Mouse (Mus musculus): ENCODE results near the gene Spem2. TPM values are rescaled to one million over a fixed set of nuclear protein-coding genes. Genes with fewer than 3 reads are reported as not detected.

The Spem2 gene
- polyA plus RNA-seq, 1 experiment from 2014 or later, result not detected

DNA sequence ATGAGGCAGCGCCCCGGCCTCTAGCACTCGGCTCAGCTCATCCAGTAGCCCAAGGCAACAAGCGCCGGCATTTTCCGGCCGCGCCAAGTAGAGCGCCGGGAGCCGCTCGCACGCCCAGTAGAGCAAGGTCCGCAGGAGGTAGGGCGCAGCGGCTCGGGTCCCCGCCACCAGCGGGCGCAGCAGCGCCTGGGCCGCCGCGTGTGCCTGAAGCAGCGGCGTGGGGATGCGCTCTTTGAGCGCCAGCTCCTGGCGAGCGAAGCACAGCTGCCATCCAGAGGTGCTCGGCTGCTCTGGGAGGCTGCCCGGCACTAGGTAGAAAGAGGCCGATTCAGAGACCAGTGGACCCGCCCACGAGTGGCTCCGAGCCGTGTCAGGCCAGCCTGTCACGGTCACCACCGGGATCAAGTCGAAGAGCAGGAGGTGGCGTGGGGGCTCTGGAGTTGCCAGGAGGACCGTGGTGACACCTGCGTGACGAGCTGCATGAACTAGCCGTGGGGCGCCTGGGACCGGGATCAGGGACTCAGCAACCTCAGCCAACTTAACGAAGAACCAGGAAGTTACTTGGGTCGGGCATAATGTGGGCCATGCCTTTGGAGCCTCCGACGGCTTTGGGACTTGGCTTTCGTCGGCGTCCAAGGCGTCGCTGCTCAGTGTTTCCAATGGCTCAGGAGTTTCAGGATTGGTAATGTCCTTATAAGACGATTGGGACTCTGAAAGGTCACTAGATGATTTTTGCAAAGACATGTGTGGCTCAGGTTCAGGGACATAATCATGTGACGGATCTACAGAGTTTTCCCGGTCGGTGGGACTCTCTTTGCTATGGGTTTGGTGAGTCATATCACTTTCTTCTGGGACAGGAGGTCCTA, 14.2 kb downstream of the Spem2 start:
- Histone ChIP-seq H3K27me3 (replicated peaks) (peaks cover 23% of the 10 kb centered on the region), H3K4me1 (peaks cover 59% of the 10 kb centered on the region), H3K4me3 (peak overlapping the region; percentile 74), H3K27ac (peak overlapping the region; percentile 76), H3K4me2 (peak overlapping the region; percentile 86), H3K36me3 (replicated peaks) (no peaks in the 10 kb centered on the region), H3K9ac (peak overlapping the region; percentile 66), H3K9me3 (no peaks in the 10 kb centered on the region)
- 2% methylated on average over 60 of the region's 60 CpGs for WGBS
- ATAC-seq (replicated peaks), result peak; percentile 32

DNA sequence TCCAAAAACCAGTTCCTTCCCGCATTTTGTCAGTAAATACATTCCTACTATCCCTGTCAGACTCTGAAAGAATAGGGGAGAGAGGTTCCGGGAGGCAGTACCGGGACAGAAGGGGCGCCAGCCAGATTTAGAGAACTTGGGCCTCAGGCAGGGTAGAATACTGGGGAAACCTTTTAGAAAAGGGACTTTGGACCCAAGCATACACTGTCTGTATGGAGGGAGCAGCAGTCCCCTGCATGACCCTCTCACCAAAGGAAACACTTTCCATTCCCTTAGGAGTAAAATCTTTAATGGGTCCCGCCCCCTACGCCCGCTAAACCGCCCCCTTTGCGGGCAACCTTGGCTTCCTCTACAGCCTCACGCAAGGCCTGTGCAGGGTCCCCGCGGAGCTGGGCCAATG, 14.9 kb downstream of the Spem2 start:
- H3K4me3 ChIP-seq, result peak overlapping the region; percentile 74
- H3K27ac ChIP-seq, result peak overlapping the region; percentile 76
- H3K4me1 ChIP-seq, result peaks cover 59% of the 10 kb centered on the region
- H3K27me3 ChIP-seq (replicated peaks), result peaks cover 23% of the 10 kb centered on the region
- peak overlapping the region; percentile 66 for H3K9ac ChIP-seq
- no peak; the same call in 1 of the 2 replicates for ATAC-seq (replicated peaks)
- under 1% methylated on average over 12 of the region's 12 CpGs for WGBS
- no peaks in the 10 kb centered on the region for H3K9me3 ChIP-seq
- no peaks in the 10 kb centered on the region for H3K36me3 ChIP-seq (replicated peaks)
- peak overlapping the region; percentile 86 for H3K4me2 ChIP-seq

DNA sequence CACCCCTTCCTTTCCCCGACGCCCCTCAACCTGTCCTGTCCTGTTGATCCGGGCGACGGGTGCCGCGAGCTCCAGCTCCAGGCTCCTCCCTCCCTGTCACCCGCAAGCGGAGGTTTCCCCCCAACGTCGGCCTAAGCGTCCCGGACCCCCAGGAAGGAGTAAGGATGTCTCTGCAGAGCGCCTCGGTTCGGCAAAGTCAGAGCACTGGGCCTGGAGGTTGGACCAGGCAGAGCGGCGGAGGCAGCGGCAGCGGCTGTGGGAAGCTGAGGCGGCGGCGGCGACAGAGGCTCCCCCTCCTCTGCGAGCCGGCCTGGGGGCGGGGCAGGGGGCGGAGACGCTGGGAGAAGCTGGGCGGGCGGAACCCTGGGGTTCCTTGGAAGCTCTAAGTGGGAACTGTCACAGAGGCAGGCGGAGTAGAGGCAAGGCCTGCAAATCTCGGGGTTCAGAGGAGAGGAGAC, 15.6 kb downstream of the Spem2 start:
- peak; percentile 16; the same call in 1 of the 2 replicates for ATAC-seq (replicated peaks)

DNA sequence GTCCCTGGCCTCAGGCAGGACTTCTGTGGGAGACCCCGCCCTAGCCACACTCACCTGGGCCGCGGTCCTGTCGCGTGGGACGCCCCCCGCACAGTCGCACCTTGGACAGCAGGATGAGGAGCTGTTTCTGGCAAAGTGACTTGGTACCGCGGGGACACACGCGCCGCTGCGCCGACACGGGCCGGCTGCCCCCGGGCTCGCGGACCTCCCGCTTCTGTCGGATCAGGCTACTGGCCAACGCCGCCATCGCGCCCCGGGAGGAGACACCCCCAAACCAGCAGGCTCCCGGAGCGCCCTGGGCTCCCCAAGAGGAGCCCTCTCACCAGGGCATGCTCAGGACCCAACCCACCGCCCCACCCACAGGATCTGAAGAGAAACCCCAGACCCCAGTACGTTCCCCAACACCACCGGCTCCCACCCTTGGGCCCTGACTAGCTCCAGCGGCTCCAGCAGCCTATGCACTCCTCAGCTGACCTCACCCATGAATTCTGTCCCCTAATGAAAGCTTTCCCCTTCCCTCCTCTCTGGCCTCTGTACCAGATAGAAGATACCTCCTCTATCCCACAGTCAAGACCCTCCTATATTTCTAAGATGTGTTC, 16.8 kb downstream of the Spem2 start, which contains the start of gene Fgf11:
Gene Fgf11 (minus strand): TSS at position 479 of the 599 bp plus-strand sequence.
- H3K4me2 ChIP-seq, result peak within 1 kb of the TSS; percentile 86
- H3K9me3 ChIP-seq, result no peaks in the 10 kb centered on the region
- ATAC-seq (replicated peaks), result 0 out of 2 replicates have a peak, but pooled peaks have one; percentile 1
- H3K9ac ChIP-seq, result peak within 1 kb of the TSS; percentile 66
- peaks cover 19% of the 10 kb centered on the region for H3K27me3 ChIP-seq (replicated peaks)
- under 1% methylated on average over 32 of the region's 33 CpGs for WGBS
- H3K4me1 ChIP-seq, result peaks cover 59% of the 10 kb centered on the region
- H3K27ac ChIP-seq, result peak within 1 kb of the TSS; percentile 98
- H3K36me3 ChIP-seq (replicated peaks), result no peaks in the 10 kb centered on the region
- peak within 1 kb of the TSS; percentile 74 for H3K4me3 ChIP-seq

More for the DNA sequence above, 15.6 kb downstream of the Spem2 start:
- Histone ChIP-seq H3K36me3 (replicated peaks) (no peaks in the 10 kb centered on the region), H3K4me3 (peak overlapping the region; percentile 74), H3K4me1 (peaks cover 59% of the 10 kb centered on the region), H3K27ac (peak overlapping the region; percentile 76), H3K9ac (peak overlapping the region; percentile 66), H3K4me2 (peak overlapping the region; percentile 86), H3K27me3 (replicated peaks) (peaks cover 23% of the 10 kb centered on the region), H3K9me3 (no peaks in the 10 kb centered on the region)
- WGBS, result 0% methylated on average over 28 of the region's 33 CpGs

DNA sequence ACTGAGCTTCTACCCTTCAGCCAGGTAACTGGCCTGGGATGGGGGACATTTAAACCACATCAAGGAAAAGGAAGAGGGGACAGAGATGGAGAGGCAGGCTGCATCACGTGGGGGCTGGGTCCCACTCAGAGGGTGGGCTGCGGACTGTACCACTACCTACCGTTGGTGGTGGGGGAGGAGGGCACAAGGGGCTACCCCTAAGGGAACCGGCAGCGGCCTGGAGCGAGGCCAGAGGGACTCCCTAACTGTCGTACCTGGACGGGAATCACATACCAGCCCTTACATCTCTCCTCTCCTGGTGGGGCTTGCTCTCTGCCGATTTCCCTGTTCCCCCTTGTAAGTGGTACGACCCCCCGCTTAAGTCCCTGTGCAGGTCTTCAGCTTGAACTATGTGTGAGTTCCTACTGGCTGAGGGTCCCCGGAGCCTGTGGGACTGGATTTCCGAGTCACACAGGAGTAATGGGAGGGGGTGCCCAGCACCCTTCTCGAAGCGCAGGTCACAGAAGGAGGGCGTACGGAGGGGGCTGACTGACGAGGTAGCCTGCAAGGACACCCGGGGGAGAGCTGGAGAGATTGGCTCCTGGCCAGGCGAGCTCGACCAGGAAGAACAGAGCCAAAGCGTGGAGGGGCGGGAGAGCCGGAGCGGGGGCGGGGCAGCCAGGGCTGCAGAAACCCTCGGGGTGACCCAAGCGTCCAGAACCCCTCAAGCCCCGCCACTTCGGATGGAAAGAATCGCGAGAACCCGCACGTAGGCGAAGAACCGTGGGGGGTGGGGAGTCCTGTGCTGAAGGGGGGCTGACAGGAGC, 17.7 kb downstream of the Spem2 start:
- peak; percentile 78 for ATAC-seq (replicated peaks)
- peaks cover 64% of the 10 kb centered on the region for H3K4me1 ChIP-seq
- H3K4me3 ChIP-seq, result peak overlapping the region; percentile 74
- no peaks in the 10 kb centered on the region for H3K36me3 ChIP-seq (replicated peaks)
- H3K27ac ChIP-seq, result peak overlapping the region; percentile 98
- H3K27me3 ChIP-seq (replicated peaks), result peaks cover 19% of the 10 kb centered on the region
- peak overlapping the region; percentile 66 for H3K9ac ChIP-seq
- H3K4me2 ChIP-seq, result peak overlapping the region; percentile 86
- WGBS, result under 1% methylated on average over 36 of the region's 36 CpGs
- H3K9me3 ChIP-seq, result no peaks in the 10 kb centered on the region

DNA sequence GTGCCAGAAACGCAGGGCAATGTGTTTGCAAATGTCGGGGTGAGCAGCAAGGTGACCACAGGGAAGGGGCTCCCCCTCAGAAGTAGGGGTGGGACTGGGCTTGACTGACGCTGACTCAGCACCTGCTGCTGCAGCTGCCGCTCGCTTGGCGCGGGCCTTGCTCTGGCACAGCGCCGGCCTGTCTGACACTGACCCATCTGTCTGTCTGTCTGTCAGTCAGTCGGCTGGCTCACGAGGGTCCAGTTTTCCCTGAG, 18.2 kb downstream of the Spem2 start:
- H3K27me3 ChIP-seq (replicated peaks), result peaks cover 17% of the 10 kb centered on the region
- peak overlapping the region; percentile 74 for H3K4me3 ChIP-seq
- peak overlapping the region; percentile 66 for H3K9ac ChIP-seq
- WGBS, result 0% methylated on average over 11 of the region's 11 CpGs
- H3K9me3 ChIP-seq, result no peaks in the 10 kb centered on the region
- H3K4me2 ChIP-seq, result peak overlapping the region; percentile 86
- no peaks in the 10 kb centered on the region for H3K36me3 ChIP-seq (replicated peaks)
- peaks cover 64% of the 10 kb centered on the region for H3K4me1 ChIP-seq
- peak overlapping the region; percentile 98 for H3K27ac ChIP-seq
- peak; percentile 27 for ATAC-seq (replicated peaks)

DNA sequence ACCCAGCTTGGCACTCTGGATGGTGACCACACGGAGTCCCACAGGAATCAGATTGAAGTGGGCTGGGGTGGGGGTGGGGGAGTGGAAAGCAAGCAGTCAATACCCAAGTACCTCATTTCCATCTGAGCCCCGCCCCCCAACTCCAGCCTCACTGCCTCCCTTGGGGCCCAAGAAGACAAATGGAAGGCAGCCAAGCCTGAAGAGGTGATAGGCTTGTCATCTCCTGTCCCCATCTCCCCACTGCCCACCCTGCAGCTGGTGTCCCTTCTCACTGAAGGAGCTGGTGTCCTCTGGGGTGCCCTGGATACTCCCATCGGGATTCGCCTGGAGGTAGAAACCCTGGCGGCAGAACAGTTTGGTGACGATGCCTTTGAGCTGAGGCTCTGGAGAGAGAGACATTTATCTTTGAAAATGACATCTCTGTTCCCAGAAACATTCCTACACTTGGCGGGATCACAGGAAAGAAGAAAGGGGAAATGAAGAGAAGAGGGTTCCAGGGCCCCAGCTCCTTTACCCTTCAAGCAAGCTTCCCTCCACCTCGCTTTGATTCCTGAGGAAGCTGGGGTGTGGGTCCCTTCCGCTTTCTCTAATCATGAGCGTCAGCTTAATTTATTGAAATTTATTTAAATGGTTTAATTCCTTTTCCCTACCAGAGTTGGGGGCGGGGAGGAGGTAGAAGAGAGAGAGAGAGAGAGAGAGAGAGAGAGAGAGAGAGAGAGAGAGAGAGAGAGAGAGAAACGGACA, 18.7 kb downstream of the Spem2 start:
- H3K4me1 ChIP-seq, result peaks cover 59% of the 10 kb centered on the region
- no peaks in the 10 kb centered on the region for H3K36me3 ChIP-seq (replicated peaks)
- peak overlapping the region; percentile 86 for H3K4me2 ChIP-seq
- no peak for ATAC-seq (replicated peaks)
- H3K9me3 ChIP-seq, result no peaks in the 10 kb centered on the region
- peak overlapping the region; percentile 74 for H3K4me3 ChIP-seq
- H3K27ac ChIP-seq, result peak overlapping the region; percentile 98
- WGBS, result 8% methylated on average over 11 of the region's 12 CpGs
- H3K9ac ChIP-seq, result peak overlapping the region; percentile 66
- H3K27me3 ChIP-seq (replicated peaks), result peaks cover 12% of the 10 kb centered on the region

DNA sequence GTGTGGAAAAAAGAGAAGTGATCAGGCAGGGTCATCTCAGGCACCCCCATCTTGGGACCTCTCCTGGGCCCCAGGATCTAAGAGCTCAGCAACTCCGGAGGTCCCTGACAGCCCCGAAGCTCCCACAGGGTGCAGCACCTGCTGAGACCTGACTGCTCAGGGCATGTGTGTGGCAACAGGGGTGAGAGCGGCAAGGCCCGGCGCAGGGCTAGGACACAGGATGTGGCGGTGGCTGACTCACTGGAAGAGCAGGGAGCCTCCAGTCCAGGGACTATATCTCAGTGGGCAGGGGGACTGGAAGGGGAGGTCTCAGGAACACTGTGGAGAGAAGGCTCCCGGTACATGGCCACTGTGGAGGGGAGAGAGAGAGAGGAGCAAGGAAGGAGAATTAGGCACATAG, 20.3 kb downstream of the Spem2 start:
- H3K36me3 ChIP-seq (replicated peaks), result no peaks in the 10 kb centered on the region
- WGBS, result 74% methylated on average over 7 of the region's 7 CpGs
- no peak for ATAC-seq (replicated peaks)
- H3K4me2 ChIP-seq, result no peak overlapping the region
- H3K4me1 ChIP-seq, result peaks cover 43% of the 10 kb centered on the region
- no peak overlapping the region for H3K4me3 ChIP-seq
- no peak overlapping the region for H3K9ac ChIP-seq
- H3K27ac ChIP-seq, result no peak overlapping the region
- no peaks in the 10 kb centered on the region for H3K9me3 ChIP-seq
- H3K27me3 ChIP-seq (replicated peaks), result peaks cover 14% of the 10 kb centered on the region; the same call in 1 of the 2 replicates

DNA sequence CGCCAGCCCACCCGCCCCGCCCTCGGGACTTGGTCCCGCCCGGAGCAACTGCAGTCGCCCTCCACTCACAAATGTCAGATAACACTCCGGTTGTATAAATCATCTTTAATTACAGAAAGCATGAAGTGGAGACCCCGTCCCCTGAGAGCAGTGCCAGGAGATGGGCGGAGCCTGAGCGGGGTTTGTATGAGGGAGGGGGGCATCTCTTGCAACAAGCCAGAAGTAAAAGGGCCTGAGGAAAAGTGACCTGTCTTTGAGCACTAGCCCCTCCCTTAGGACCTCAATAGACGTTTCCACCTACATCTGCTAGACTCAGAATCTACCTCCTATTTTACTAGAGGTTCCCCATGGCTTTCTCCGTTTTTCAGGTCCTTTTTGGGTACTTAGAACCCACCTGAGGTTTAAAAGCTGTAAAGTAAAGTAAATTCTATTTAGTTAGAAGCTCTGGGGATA, 22.3 kb downstream of the Spem2 start:
- ATAC-seq (replicated peaks), result no peak
- H3K27me3 ChIP-seq (replicated peaks), result peaks cover 14% of the 10 kb centered on the region; the same call in 1 of the 2 replicates

DNA sequence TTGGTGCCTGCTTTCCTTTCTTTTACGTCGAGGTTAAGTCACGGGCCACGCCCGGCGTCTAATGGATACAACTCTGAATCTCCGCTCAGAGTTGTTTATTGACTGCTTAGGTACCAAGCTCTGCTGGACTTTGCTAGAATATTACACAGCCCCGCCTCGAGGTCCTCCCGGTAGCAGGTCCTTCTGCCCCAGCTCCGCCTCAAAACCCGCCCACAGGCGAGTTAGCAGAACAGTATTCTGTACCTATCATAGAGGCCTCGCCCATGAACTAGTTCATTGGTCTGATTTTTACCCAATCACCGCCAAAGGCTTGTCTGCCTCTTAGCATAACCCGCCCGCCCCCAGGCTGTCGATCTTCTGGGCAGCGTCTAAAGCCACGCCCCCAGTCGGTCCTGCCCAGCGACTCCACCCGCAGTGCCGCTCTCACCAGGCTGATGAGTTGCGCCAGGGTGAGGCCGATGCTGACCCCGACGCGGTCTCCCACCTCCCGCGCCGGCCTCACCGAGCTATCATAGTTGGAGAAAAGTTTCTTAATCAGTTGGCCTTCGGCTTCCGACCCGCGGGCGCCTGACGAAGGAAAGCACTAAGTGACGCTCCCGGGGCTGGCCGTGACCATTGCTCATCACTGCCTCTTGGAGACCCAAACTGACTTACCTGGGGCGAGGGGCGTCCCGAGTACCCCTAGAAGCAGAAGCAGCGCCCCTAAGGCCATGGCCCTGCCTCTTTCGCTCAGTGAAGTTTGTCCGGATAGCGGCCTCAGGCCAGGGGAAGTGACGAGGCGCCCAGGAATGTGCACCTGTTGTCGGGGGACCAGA, 22.9 kb downstream of the Spem2 start, which contains the start of gene Chrnb1:
Gene Chrnb1 (minus strand): TSS at position 776 of the 815 bp plus-strand sequence.
- peaks cover 14% of the 10 kb centered on the region; the same call in 1 of the 2 replicates for H3K27me3 ChIP-seq (replicated peaks)

More for the DNA sequence above, 22.3 kb downstream of the Spem2 start:
- Histone ChIP-seq H3K36me3 (replicated peaks) (no peaks in the 10 kb centered on the region), H3K4me3 (peak overlapping the region; percentile 43), H3K9ac (no peak overlapping the region), H3K4me1 (peaks cover 24% of the 10 kb centered on the region), H3K9me3 (no peaks in the 10 kb centered on the region), H3K27ac (no peak overlapping the region), H3K4me2 (peak overlapping the region; percentile 75)
- WGBS, result 3% methylated on average over 13 of the region's 13 CpGs

More for the DNA sequence above, 22.9 kb downstream of the Spem2 start, which contains the start of gene Chrnb1:
- no peak within 1 kb of the TSS for H3K27ac ChIP-seq
- no peaks in the 10 kb centered on the region for H3K36me3 ChIP-seq (replicated peaks)
- peak within 1 kb of the TSS; percentile 75 for H3K4me2 ChIP-seq
- peak within 1 kb of the TSS; percentile 43 for H3K4me3 ChIP-seq
- peaks cover 21% of the 10 kb centered on the region for H3K4me1 ChIP-seq
- ATAC-seq (replicated peaks), result peak; percentile 90
- peak within 1 kb of the TSS; percentile 25 for H3K9ac ChIP-seq
- H3K9me3 ChIP-seq, result no peaks in the 10 kb centered on the region
- 2% methylated on average over 52 of the region's 52 CpGs for WGBS
